Mouse (Mus musculus): ENCODE data around the gene Mapk1ip1.

Gene Mapk1ip1

DNA sequence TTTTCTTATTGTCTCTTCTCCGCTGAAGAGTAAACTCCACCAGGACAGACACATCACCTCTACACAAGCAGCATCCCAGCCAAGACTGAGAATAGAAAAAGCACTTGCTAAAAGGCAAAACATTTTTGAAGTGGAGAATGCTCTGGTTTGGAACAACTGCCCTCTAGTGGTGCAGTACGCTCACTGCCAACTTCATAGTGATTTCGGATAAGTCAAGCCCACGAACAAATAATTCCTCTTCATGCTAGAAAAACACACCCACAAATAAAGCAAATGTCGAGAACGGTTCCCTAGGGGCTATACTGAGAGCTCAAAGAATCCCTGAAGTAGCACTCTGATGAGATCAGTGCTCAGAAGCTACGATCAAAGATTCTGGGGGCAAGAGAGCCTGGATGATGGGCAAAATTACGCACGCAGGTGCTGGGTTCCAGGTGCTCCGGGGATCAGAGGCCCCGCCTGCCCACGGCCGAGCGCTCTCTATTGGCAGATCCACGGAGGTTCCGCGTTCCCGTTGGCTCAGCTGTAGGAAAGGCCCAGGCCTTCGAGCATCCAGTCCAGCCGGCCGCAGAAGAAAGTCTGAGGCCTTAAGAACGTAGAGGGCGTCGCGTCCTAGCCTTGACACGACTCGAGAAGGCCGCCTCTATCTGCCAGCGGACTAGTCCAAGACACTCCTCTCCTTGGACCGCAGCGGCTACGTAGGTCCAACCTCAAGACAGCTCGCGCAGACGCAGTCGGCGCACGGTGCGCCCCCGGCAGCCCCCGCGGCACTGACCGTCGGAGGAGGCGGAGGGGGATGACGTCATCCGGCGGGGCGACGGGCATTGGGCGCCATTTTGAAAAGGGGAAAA is at the start of gene Mapk1ip1, which contains the start of gene Ppp2r2d:
Gene Mapk1ip1, minus strand, starts transcription at position 730 of the 848 bp plus-strand sequence.
Gene Ppp2r2d, plus strand, starts transcription at position 536 of the 848 bp plus-strand sequence.
- DNase-seq, result peak; percentile 96 to 98

DNA sequence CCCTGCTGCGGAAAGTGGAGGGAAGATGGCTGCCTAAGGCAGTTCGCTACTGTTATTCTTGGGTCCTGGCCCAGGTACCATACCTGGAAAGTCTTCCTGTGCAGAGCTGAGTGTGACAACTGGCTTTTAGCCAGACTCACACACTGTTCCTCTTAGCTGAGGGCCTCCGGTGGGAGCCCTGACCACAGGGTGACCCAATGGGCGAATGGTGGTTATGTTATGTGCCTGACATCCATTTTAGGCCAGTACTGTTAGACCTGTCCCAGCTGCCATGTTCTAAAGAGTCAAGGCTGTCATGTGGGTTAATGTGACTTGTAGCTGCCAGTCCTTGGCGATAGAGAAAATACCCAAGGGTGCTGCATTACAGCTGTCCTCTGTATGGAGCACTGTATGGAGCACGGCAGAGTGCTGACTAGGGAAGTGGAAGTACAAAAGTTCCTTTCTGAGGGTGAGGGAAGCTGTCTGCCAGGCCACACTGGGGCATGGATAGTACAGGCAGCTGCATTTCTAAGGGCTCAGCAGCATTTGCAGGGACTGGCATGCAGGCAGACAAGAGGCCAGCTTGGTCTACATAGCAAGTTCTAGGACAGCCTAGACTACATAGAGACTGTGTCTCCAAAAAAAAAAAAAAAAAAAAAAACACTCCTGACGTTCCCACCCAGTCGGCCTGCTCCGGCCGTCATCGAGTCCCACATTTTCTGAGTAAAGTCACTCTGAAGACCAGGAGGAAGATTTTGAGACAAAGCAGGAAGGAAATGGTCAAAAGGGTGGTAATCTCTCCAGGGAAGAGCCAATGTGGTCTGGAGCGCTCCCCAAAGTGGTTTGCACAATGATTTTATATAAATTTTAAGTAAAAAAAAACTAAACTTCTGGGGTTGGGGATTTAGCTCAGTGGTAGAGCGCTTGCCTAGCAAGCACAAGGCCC is 39.6 kb upstream of the Mapk1ip1 start:
- DNase-seq, result peak in 1 of 2 experiments; percentile 35

DNA sequence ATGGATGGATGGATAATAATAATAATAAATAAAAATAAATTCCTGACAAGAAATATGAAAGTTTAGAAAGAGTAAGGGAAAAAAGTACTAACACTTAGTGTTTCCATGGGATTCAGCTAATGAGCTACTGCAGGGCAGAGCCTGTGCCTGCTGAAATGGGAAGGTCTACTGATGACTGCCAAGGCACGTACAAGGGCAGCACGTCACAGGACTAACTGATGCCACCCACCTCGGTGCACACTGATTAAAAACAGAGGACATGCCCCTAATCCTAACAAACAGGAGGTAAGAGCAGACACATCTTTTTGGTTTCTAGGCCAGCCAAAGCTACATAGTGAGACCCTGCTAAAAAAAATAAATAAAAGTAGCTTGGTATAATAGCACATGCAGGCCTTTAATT is 37.7 kb upstream of the Mapk1ip1 start:
- no peak for DNase-seq

DNA sequence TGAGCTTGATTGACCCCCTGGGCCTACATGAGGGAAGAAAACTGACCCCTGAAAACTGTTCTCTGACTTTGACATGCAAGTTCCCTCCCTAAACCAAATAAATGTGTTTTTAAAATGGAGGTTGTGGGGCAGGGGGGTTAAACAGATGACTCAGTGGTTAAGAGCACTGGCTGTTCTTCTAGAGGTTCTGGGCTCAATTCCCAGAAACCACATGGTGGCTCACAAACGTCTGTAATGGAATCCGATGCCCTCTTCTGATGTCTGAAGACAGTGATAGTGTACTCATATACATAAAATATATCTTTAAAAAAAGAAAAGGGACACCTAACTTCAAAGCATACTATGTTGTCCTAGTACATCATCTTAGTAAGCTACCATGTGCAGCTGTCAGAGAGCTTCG is 29.0 kb upstream of the Mapk1ip1 start:
- no peak for DNase-seq

DNA sequence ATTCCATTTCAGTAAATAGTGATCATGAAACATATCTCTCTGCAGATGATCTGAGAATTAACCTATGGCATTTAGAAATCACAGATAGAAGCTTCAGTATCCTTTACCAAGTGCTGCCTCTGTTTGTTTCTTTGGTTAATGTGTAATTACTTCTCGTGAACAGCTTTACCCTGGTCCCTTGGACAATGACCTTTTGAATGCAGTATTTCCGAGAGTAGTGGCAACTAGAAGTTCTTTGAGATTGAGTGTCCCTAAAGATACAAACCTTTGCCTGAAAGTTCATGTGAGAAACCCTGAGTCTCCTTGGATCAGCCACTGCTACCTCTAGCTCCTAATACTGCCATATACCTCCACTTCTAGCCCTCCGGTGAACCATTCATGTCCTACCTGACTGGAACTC is 26.9 kb upstream of the Mapk1ip1 start:
- peak in 1 of 2 experiments; percentile 58 for DNase-seq

DNA sequence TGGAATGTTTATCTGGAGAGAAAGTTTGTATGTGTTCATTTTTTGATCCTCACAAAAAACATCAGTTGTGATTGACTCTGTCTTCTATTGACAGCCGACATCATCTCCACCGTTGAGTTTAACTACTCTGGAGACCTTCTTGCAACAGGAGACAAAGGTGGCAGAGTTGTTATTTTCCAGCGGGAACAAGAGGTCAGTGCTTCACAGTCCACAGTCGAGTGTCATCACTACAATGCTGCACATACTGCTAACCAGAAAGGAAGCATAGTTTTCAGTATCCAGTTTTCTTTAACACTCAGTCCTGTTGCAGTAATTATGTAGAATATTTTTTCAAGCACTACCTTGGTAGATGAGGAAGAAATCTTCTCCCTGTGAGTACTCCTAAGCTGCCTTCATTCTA is 22.2 kb upstream of the Mapk1ip1 start:
- no peak for DNase-seq

GRCm38 (mm10) chr7:138867286-138867685 is 21.2 kb upstream of the Mapk1ip1 start:
- DNase-seq, result no peak

GRCm38 (mm10) chr7:138864776-138865175 is 18.7 kb upstream of the Mapk1ip1 start:
- no peak for DNase-seq

- DNase-seq, result no peak
Measured at GRCm38 (mm10) chr7:138863950-138864572, 18.0 kb upstream of the Mapk1ip1 start.

GRCm38 (mm10) chr7:138856670-138857069 is 10.6 kb upstream of the Mapk1ip1 start:
- DNase-seq, result peak in 1 of 2 experiments; percentile 29

- DNase-seq, result no peak
Measured at GRCm38 (mm10) chr7:138854201-138854600, 8.1 kb upstream of the Mapk1ip1 start.

- peak in 1 of 2 experiments; percentile 24 for DNase-seq
Measured at GRCm38 (mm10) chr7:138853417-138854031, 7.5 kb upstream of the Mapk1ip1 start.

DNA sequence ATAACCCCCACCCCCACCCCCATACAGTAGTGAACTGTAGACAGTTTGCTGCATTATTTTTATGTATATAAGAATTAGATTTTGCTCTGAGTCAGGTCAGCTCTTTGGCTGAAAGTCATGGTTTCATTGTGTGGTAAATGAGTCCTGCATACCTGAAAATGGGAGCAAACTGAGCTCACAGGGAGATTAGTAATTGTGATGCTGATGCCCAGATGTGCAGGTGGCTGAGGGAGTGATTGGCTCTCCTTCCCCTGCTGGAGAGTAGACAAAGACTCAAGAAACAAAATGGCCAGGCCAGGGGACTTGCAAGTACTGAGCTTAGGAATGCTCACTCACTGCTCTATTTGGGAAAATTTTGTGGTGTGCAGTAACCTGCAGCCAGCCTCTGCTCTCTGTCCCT is 4.0 kb upstream of the Mapk1ip1 start:
- no peak for DNase-seq

DNA sequence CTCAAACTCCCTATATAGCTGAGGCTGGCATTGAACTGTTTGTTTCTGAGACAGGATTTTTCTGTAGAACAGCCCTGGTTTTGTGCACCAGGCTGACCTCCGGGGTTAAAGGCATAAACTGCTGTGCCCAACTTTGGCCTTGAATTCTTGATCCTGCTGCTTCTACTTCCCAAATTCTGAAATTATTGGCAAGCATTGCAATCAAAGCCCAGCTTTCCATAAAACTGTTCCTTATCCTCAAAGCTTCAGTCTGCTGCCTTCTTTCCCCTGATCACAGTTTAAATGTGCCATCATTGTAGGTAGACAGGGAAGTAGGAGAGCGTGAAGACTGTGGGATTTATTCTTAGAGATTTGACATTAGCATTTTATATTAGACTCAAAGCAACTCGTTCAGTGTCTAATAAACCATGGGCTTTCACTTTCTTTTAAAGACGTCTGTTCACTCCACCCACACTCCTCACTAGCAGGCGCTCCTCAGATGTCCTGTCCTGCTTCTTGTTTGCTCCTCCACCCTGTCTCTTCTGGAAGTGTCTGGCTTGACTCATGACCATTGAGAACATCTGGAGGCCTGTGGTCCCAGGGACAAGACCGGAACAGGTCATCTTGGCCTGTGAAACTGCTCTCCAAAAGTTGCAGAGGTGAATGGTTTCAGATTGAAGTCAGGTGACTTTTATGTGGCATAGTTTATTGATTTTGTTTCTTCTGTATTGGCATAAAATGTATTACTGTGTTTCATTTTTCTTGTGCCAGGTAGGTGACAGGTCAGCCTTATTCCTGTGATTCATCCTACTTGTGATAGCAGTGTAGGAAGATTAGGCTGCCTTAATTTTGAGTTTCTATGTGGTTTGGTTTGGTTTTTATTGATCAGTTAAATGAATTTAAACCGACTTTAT is 2.2 kb upstream of the Mapk1ip1 start:
- DNase-seq, result no peak

DNA sequence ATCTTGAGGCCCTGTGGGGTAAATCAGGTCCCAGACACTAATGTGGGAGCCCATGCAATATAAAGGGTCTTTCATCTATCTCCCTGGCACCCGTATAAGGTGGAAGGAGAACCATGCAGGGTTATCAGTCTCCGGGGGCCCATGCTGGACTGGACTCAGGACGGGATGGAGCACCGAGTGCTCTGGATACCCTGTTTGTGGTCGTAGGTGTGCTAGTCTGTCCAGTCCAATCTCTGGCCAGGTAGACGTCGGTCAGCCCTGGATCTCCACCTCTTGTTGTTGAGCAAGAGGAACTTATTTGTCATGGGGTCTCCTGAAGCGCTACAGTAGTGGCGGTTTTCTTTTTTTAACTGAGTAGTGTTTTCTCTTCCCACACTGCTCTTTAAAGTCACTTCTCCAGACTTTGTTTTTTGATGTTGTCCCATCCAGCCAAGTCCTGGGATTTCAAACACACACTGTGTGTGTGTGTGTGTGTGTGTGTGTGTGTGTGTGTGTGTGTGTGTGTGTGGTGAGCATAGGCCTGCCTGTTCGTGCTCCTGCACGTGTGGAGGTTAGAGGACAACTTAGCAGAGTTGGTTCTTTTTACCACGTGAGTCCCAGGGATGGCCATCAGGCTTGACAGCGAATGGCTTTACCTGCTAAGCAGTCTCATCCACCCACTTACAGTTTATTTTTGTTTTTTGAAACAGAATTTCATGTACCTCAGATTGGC is 1.4 kb upstream of the Mapk1ip1 start:
- peak in 1 of 2 experiments; percentile 27 for DNase-seq

DNA sequence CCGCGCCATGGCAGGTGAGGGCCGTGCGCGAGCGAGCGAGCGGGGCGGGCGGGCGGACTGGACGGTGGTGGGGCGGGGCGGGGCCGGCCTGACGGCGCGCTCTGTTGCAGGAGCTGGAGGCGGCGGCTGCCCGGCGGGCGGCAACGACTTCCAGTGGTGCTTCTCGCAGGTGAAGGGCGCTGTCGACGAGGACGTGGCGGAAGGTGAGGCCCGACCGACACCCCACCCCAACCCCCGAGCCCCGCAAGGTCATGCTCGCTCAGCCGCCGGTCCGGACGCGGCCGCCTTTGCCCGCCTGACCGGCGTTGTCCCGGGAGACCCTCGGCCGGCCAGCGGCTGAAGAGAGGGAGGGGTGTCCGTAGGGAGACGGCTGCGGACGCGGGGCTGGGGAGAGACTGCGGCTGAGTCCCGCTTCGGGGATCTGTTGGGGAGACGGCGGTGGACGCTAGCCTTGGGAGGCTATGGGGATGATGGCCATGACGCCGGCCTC is 474 bp upstream of the Mapk1ip1 start:
- peak in 1 of 2 experiments; percentile 66 for DNase-seq

- DNase-seq, result no peak
Measured at GRCm38 (mm10) chr7:138845111-138845510, 962 bp downstream of the Mapk1ip1 start.

DNA sequence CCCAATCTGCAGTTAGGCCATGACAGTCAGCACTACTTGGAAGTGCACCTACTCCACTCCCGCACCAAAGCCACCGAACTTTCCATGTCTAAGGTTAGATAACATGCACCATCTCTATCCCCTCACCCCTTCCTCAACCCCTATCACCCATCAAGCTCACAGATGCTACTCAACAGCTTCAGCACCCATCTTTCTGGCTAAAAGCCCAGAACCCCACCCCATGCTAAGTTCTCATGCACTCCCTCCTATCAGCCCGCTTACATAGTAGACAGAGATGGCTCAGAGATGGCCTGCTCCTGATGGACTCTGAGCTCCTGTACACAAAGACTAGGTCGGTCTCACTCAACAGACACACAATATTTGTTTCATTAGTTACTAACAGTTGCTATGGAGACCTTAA is 2.7 kb downstream of the Mapk1ip1 start:
- DNase-seq, result no peak

DNA sequence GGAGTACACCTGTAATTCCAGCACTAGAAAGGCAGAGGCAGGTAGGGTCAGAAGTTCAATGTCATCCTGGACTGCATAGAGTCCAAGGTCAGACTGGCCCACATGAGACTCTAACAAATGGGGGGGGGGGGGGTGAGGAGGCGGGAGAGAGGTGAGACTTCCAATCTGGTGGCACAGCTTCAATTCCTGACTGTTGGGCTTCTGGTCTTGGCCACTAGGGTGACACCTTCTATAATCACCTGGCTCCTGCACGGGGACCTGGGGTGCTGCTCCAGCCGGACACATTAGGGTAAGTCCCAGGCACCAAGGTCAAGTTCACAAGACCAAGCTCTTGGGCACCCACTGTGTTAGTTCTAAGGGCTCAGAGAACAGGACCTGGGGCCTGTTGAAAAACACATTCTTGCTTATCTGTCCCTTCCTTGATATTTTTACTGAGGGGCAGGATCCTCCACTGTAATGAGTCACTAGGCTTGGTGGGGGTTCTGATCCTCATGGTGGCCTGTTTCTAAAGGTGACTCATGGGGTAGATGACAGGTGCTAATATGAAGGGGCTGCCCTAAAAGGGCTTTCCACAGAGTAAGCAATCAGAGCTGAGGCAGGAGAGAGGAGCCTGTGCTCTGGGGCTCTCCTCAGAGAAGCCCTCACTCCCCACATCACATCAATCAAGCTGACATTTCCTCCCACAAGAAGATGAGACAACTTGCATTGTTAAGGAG is 4.5 kb downstream of the Mapk1ip1 start:
- DNase-seq, result no peak

DNA sequence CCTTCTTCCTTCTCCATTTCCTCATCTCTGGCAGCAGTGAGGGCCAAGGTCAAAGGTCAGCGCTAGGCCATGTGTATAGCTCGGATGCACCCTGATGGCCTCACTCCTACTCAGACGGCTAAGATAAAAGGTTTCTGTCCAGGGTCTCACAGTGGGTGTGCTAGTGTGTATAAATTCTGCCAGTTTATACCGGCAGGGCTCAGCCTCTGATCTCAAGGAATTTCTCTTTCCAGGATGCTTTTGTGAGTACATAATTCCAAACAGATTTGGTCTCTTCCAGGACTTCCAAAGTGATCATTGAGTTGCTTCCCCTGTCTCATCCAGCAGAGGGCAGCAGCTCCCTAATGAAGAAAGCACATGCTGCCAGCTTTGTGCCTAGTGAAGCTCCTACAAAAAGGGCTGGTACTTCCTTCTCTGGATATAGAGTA is 5.5 kb downstream of the Mapk1ip1 start:
- DNase-seq, result peak; percentile 84 to 89
